Mouse (Mus musculus): ENCODE measurements around the gene Kazald1. TPM values are rescaled to one million over a fixed set of nuclear protein-coding genes. Genes with fewer than 3 reads are reported as not detected.
A peak's percentile ranks its signal among the peaks of the same experiment; 100 is the strongest.

Gene Kazald1
- polyA plus RNA-seq, 1 experiment from 2014 or later = 64.9 TPM

- Histone ChIP-seq H3K36me3 (ENCODE audit: control insufficient read depth, insufficient read depth, low read length) (no peaks in the 10 kb centered on the region), H3K27me3 (replicated peaks; ENCODE audit: control insufficient read depth, insufficient read depth, low read length) (peaks cover 29% of the 10 kb centered on the region), H3K4me3 (ENCODE audit: low read depth, low read length) (no peak overlapping the region), H3K9ac (ENCODE audit: low read depth, low read length) (no peak overlapping the region), H3K9me3 (ENCODE audit: control insufficient read depth, low read length) (no peaks in the 10 kb centered on the region), H3K4me2 (ENCODE audit: low read depth, low read length) (no peak overlapping the region), H3K27ac (replicated peaks; ENCODE audit: low read depth, low read length) (no peak overlapping the region), H3K4me1 (ENCODE audit: control insufficient read depth, insufficient read depth, low read length) (no peaks in the 10 kb centered on the region)
- ATAC-seq (ENCODE audit: low read depth) (no peak), DNase-seq (ENCODE audit: low spot score) (no peak)
- 74% methylated on average over 8 of the region's 8 CpGs for WGBS
Measured at GRCm38 (mm10) chr19:45100486-45101270, 25.6 kb downstream of the Kazald1 start.

- ATAC-seq (ENCODE audit: low read depth) (no peak), DNase-seq (ENCODE audit: low spot score) (no peak)
- H3K4me1 ChIP-seq (ENCODE audit: control insufficient read depth, insufficient read depth, low read length) = no peaks in the 10 kb centered on the region
- no peak overlapping the region for H3K4me2 ChIP-seq (ENCODE audit: low read depth, low read length)
- H3K27me3 ChIP-seq (replicated peaks; ENCODE audit: control insufficient read depth, insufficient read depth, low read length) = peaks cover 29% of the 10 kb centered on the region
- no peak overlapping the region for H3K4me3 ChIP-seq (ENCODE audit: low read depth, low read length)
- H3K36me3 ChIP-seq (ENCODE audit: control insufficient read depth, insufficient read depth, low read length) = no peaks in the 10 kb centered on the region
- H3K27ac ChIP-seq (replicated peaks; ENCODE audit: low read depth, low read length) = no peak overlapping the region
- 7% methylated on average over 1 of the region's 1 CpGs for WGBS
- no peak overlapping the region for H3K9ac ChIP-seq (ENCODE audit: low read depth, low read length)
- H3K9me3 ChIP-seq (ENCODE audit: control insufficient read depth, low read length) = no peaks in the 10 kb centered on the region
Measured at GRCm38 (mm10) chr19:45105591-45105990, 30.6 kb downstream of the Kazald1 start.

GRCm38 (mm10) chr19:45106689-45107088 is 31.6 kb downstream of the Kazald1 start:
- H3K9me3 ChIP-seq (ENCODE audit: control insufficient read depth, low read length) = no peaks in the 10 kb centered on the region
- peaks cover 29% of the 10 kb centered on the region for H3K27me3 ChIP-seq (replicated peaks; ENCODE audit: control insufficient read depth, insufficient read depth, low read length)
- H3K4me3 ChIP-seq (ENCODE audit: low read depth, low read length) = no peak overlapping the region
- DNase-seq (ENCODE audit: low spot score) (no peak), ATAC-seq (ENCODE audit: low read depth) (no peak)
- no peaks in the 10 kb centered on the region for H3K36me3 ChIP-seq (ENCODE audit: control insufficient read depth, insufficient read depth, low read length)
- 47% methylated on average over 6 of the region's 6 CpGs for WGBS
- no peak overlapping the region for H3K9ac ChIP-seq (ENCODE audit: low read depth, low read length)
- no peak overlapping the region for H3K4me2 ChIP-seq (ENCODE audit: low read depth, low read length)
- no peak overlapping the region for H3K27ac ChIP-seq (replicated peaks; ENCODE audit: low read depth, low read length)
- no peaks in the 10 kb centered on the region for H3K4me1 ChIP-seq (ENCODE audit: control insufficient read depth, insufficient read depth, low read length)

- Histone ChIP-seq H3K9ac (ENCODE audit: low read depth, low read length) (no peak overlapping the region), H3K36me3 (ENCODE audit: control insufficient read depth, insufficient read depth, low read length) (no peaks in the 10 kb centered on the region), H3K4me1 (ENCODE audit: control insufficient read depth, insufficient read depth, low read length) (no peaks in the 10 kb centered on the region; the same call in 1 of the 2 replicates), H3K4me3 (ENCODE audit: low read depth, low read length) (no peak overlapping the region), H3K9me3 (ENCODE audit: control insufficient read depth, low read length) (no peaks in the 10 kb centered on the region), H3K27me3 (replicated peaks; ENCODE audit: control insufficient read depth, insufficient read depth, low read length) (no peaks in the 10 kb centered on the region), H3K27ac (replicated peaks; ENCODE audit: low read depth, low read length) (no peak overlapping the region), H3K4me2 (ENCODE audit: low read depth, low read length) (no peak overlapping the region)
- no peak for ATAC-seq (ENCODE audit: low read depth)
- WGBS = 67% methylated on average over 8 of the region's 8 CpGs
- no peak for DNase-seq (ENCODE audit: low spot score)
Measured at GRCm38 (mm10) chr19:45110681-45111080, 35.6 kb downstream of the Kazald1 start.

GRCm38 (mm10) chr19:45112444-45112843 is 37.4 kb downstream of the Kazald1 start:
- WGBS = 81% methylated on average over 6 of the region's 6 CpGs
- H3K4me1 ChIP-seq (ENCODE audit: control insufficient read depth, insufficient read depth, low read length) = no peaks in the 10 kb centered on the region; the same call in 1 of the 2 replicates
- no peak overlapping the region for H3K4me2 ChIP-seq (ENCODE audit: low read depth, low read length)
- H3K36me3 ChIP-seq (ENCODE audit: control insufficient read depth, insufficient read depth, low read length) = no peaks in the 10 kb centered on the region
- DNase-seq (ENCODE audit: low spot score) (no peak), ATAC-seq (ENCODE audit: low read depth) (no peak)
- H3K27me3 ChIP-seq (replicated peaks; ENCODE audit: control insufficient read depth, insufficient read depth, low read length) = 0 out of 2 replicates have a peak, but pooled peaks cover 3% of the 10 kb centered on the region
- no peak overlapping the region for H3K4me3 ChIP-seq (ENCODE audit: low read depth, low read length)
- H3K9me3 ChIP-seq (ENCODE audit: control insufficient read depth, low read length) = no peaks in the 10 kb centered on the region
- no peak overlapping the region for H3K9ac ChIP-seq (ENCODE audit: low read depth, low read length)
- H3K27ac ChIP-seq (replicated peaks; ENCODE audit: low read depth, low read length) = no peak overlapping the region

GRCm38 (mm10) chr19:45113791-45114460 is 38.9 kb downstream of the Kazald1 start:
- peak; percentile 21 for DNase-seq (ENCODE audit: low spot score)
- Histone ChIP-seq H3K4me2 (ENCODE audit: low read depth, low read length) (no peak overlapping the region), H3K27me3 (replicated peaks; ENCODE audit: control insufficient read depth, insufficient read depth, low read length) (0 out of 2 replicates have a peak, but pooled peaks cover 3% of the 10 kb centered on the region), H3K9ac (ENCODE audit: low read depth, low read length) (no peak overlapping the region), H3K27ac (replicated peaks; ENCODE audit: low read depth, low read length) (no peak overlapping the region), H3K4me1 (ENCODE audit: control insufficient read depth, insufficient read depth, low read length) (no peaks in the 10 kb centered on the region; the same call in 1 of the 2 replicates), H3K4me3 (ENCODE audit: low read depth, low read length) (no peak overlapping the region), H3K36me3 (ENCODE audit: control insufficient read depth, insufficient read depth, low read length) (no peaks in the 10 kb centered on the region), H3K9me3 (ENCODE audit: control insufficient read depth, low read length) (no peaks in the 10 kb centered on the region)
- WGBS = 2% methylated on average over 12 of the region's 18 CpGs
- no peak for ATAC-seq (ENCODE audit: low read depth)

- Histone ChIP-seq H3K4me1 (ENCODE audit: control insufficient read depth, insufficient read depth, low read length) (no peaks in the 10 kb centered on the region; the same call in 1 of the 2 replicates), H3K27me3 (replicated peaks; ENCODE audit: control insufficient read depth, insufficient read depth, low read length) (0 out of 2 replicates have a peak, but pooled peaks cover 3% of the 10 kb centered on the region), H3K9ac (ENCODE audit: low read depth, low read length) (no peak overlapping the region), H3K4me2 (ENCODE audit: low read depth, low read length) (no peak overlapping the region), H3K4me3 (ENCODE audit: low read depth, low read length) (no peak overlapping the region), H3K36me3 (ENCODE audit: control insufficient read depth, insufficient read depth, low read length) (no peaks in the 10 kb centered on the region), H3K9me3 (ENCODE audit: control insufficient read depth, low read length) (no peaks in the 10 kb centered on the region), H3K27ac (replicated peaks; ENCODE audit: low read depth, low read length) (no peak overlapping the region)
- DNase-seq (ENCODE audit: low spot score) (no peak), ATAC-seq (ENCODE audit: low read depth) (no peak)
- WGBS = 53% methylated on average over 2 of the region's 3 CpGs
Measured at GRCm38 (mm10) chr19:45114772-45115171, 39.7 kb downstream of the Kazald1 start.

- Histone ChIP-seq H3K27ac (replicated peaks; ENCODE audit: low read depth, low read length) (no peak overlapping the region), H3K36me3 (ENCODE audit: control insufficient read depth, insufficient read depth, low read length) (no peaks in the 10 kb centered on the region), H3K9ac (ENCODE audit: low read depth, low read length) (no peak overlapping the region), H3K9me3 (ENCODE audit: control insufficient read depth, low read length) (no peaks in the 10 kb centered on the region), H3K4me1 (ENCODE audit: control insufficient read depth, insufficient read depth, low read length) (no peaks in the 10 kb centered on the region; the same call in 1 of the 2 replicates), H3K4me3 (ENCODE audit: low read depth, low read length) (no peak overlapping the region), H3K27me3 (replicated peaks; ENCODE audit: control insufficient read depth, insufficient read depth, low read length) (0 out of 2 replicates have a peak, but pooled peaks cover 3% of the 10 kb centered on the region), H3K4me2 (ENCODE audit: low read depth, low read length) (no peak overlapping the region)
- DNase-seq (ENCODE audit: low spot score) (peak; percentile 35), ATAC-seq (ENCODE audit: low read depth) (no peak)
- 67% methylated on average over 1 of the region's 1 CpGs for WGBS
Measured at GRCm38 (mm10) chr19:45116798-45117197, 41.8 kb downstream of the Kazald1 start.

Data from embryonic facial prominence, embryonic 14.5 days (tissue).